Mouse (Mus musculus) thymus, adult 18-20 months (tissue): ENCODE results near the gene Snca.
"Not testable (repeated sequence)": the region's sequence is repeated elsewhere in the genome, so short reads cannot be mapped to it uniquely, and the experiment has no call there.

Source experiments
- DNase-seq, 2 experiments: peaks; one replicate each; pipeline ENCODE4 v3.0.0; 2022; ENCODE audit warnings: mixed read lengths in 2 of 2

Gene Snca

DNA sequence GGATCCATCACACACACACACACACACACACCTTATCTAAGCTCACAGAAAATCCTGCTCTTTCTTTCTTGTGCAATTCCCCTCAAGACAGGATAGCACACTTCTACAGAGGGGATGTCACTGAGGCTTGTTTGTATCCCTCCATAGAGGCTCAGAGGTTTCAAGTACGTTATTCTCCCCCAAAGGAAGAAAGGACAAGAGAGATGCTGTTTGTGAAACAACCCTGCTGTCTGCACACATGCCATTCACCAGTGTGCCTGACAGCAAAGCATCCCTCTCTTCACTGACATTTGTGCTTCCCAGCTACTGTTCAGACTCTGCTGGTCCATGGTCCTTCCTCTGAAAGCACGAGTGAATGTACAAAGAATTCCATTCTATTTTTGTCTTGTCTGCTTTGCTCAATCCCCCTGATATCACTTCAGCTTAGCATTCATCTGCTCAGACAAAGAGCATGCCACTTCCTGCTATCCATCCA is 119.6 kb downstream of the Snca start:
- DNase-seq, result no peak

DNA sequence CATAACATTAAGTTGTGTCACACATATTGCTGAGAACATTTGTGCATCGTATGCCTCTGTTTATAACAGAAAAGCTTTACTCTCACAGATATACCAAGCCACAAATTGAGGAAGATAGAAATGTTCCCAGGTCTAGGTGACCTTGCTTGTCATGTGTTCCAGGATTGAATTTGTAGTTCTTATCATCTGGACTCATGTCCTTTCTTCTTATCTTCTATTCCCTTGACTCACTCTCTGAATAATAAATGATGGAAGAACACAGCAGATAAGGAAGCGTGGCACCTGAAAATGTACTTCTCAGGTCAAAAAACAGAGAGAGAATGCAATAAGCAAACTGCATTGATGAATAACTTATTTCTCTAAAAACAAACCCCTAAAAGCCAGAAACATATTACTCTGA is 131.6 kb downstream of the Snca start:
- no peak for DNase-seq

DNA sequence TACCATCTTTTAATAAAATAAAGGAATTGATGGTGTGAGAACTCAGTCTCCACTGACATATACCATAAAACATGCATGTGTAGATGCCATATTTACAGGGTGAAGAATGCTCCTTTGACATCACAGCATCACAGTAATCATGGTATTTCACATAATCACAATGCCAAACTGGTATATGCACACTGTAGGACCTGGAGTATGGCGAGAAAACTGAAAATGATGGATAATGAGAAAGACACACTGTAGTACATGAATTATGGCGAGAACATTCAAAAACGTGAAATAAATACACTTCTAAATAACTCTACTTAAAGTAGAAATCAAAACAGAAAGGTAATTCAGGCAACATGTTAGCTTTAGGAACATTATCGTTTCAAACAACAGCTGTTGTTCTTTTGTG is 142.6 kb downstream of the Snca start:
- not testable (repeated sequence) for DNase-seq

DNA sequence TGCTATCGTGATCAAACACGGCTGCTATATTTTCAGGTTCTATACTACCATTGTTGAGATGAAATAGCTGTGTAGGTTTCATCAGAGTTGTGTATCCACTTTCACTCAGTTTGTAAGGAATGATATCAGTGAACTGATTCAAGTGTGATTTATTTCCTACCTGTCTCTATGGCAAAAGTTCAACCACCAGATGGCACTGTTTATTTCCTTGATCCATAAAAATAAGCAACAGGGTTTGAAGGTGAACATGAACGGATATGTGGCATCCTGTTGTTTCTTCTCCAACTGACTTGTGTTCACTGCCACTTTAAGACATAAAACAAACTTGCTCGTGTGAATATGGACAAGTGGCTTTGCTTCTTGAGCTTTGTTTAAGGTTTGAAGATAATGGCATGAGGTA is 147.4 kb downstream of the Snca start:
- no peak for DNase-seq
